Mouse (Mus musculus): ENCODE measurements around the gene Atp1b1.

DNA sequence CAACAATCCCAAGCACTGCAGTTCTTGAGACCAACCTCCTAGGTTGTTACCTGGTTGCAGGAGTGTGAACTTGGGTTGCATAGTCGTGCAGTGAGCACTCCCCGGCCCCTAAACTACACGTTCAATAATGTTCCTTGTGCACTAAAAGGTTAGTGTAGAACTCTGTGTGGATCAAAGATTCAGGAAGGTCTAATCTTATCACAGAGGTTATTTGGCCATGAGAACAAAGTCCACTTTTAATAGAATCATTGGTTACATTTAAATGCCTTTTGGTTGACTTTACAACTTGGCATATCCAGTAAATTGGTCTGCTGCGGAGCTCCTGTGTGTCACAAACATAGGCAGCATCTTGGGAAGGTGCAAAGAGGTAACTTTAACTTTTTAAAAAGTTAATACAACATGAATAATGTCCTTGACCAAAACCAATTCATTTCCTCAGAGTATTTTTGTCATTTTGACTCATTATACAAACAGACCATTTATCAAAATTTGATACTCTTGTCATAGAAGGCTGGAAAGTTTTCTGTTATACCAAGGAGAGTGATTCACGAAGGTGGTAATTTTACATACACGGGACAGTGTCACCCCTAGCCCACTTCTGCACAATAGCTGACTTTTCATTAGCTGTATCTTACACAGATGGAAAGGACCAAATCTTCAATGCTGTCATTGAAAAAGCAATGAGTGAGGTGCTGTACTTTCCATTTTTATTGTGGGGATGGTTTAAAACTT, 37.4 kb downstream of the Atp1b1 start:
- no peak for TF ChIP-seq POLR2A (IDR thresholded peaks at IDR 0.05; ENCODE audit: insufficient read depth, low read length)
- no peak for TF ChIP-seq CTCF (IDR thresholded peaks at IDR 0.05; ENCODE audit: low read depth, low read length)

Measured in ES-Bruce4 (cell line).